Mouse (Mus musculus): Measurements from ENCODE around the gene Trub2. TPM values are rescaled to one million over a fixed set of nuclear protein-coding genes. Genes with fewer than 3 reads are reported as not detected.

The Trub2 gene
- total and polyA plus RNA-seq, 2 experiments from 2014 or later: 27.3 to 68.7 TPM

- ATAC-seq (no peak), DNase-seq (no peak)
- no peak overlapping the region for H3K27ac ChIP-seq (ENCODE audit: low read depth, low read length)
- no peak overlapping the region for H3K4me3 ChIP-seq (ENCODE audit: low read depth, low read length)
- peaks cover 23% of the 10 kb centered on the region for H3K36me3 ChIP-seq (ENCODE audit: insufficient read depth)
- H3K9ac ChIP-seq: no peak overlapping the region
- TF ChIP-seq CTCF (IDR thresholded peaks at IDR 0.05; ENCODE audit: low read depth): no peak
- H3K4me2 ChIP-seq (ENCODE audit: low read depth): no peak overlapping the region
- H3K4me1 ChIP-seq (ENCODE audit: insufficient read depth): no peaks in the 10 kb centered on the region
- H3K27me3 ChIP-seq (ENCODE audit: insufficient read depth, low read length): no peaks in the 10 kb centered on the region
- no peaks in the 10 kb centered on the region for H3K9me3 ChIP-seq (ENCODE audit: low read length)
- 93% methylated on average over 4 of the region's 4 CpGs for WGBS
Observed at GRCm38 (mm10) chr2:29773323-29773722, 15.0 kb downstream of the Trub2 start.

DNA sequence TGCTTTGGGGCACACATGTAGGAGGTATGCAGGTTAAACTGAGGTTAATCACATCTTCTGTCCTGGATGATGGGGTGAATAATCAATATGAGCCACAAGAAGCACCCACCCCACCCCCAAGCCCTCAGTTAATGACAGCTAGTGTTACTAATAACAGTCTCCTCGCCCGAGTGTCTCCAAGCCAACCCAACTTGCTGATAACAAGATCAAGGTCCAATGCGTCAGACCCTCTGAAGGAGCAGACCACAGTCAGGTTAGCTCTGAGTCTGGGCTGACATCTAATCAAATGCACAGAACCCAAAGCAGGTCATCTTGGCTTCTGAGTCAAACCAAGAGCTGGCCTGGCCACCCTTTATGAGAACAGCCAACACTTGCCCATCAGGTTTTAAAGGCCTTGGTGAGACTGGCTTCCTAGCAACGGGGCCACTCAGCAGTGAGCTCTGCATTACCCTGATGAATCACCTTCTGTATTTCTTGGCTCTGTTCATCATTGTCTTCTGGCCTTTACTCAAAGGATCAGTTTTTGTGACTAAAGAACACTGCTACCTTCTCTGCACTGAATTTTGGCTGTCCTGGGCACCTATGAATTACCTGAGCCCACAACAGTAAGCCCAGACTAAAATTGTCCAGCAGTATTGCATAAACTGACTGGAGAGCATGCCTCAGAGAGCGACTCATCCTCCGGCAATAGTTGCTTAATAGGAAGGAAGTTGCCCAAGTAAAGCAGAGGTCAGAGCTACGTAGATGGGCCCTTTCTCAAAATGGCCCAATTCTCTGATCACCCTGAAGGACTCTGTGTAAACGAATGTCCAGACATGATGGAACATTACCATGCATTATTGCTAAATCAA is 16.5 kb downstream of the Trub2 start:
- no peaks in the 10 kb centered on the region for H3K9me3 ChIP-seq (ENCODE audit: low read length)
- H3K27me3 ChIP-seq (ENCODE audit: insufficient read depth, low read length): no peaks in the 10 kb centered on the region
- no peak overlapping the region for H3K27ac ChIP-seq (ENCODE audit: low read depth, low read length)
- ATAC-seq (no peak), DNase-seq (no peak)
- H3K4me3 ChIP-seq (ENCODE audit: low read depth, low read length): no peak overlapping the region
- no peaks in the 10 kb centered on the region for H3K4me1 ChIP-seq (ENCODE audit: insufficient read depth)
- peaks cover 8% of the 10 kb centered on the region for H3K36me3 ChIP-seq (ENCODE audit: insufficient read depth)
- no peak overlapping the region for H3K4me2 ChIP-seq (ENCODE audit: low read depth)
- H3K9ac ChIP-seq: no peak overlapping the region
- TF ChIP-seq CTCF (IDR thresholded peaks at IDR 0.05; ENCODE audit: low read depth): no peak
- 88% methylated on average over 8 of the region's 8 CpGs for WGBS

DNA sequence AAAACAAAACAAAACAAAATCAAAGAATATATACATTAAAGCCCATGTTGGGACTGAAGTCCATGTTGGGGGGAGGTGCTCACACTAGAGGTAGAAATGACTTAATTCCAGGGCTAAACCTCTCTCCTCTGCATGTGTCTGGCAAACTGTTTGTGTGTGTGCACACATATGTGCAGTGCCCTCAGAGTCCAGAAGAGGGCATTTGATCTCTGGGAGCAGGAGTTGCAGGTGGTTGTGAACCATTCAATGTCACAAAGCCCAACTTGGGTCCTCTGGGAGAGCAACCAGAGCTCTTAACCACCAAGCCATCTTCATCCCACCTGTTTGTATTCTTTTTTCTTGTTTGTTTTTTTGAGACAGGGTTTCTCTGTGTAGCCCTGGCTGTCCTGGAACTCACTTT is 18.1 kb downstream of the Trub2 start:
- no peaks in the 10 kb centered on the region for H3K4me1 ChIP-seq (ENCODE audit: insufficient read depth)
- ATAC-seq (no peak), DNase-seq (no peak)
- no peak overlapping the region for H3K27ac ChIP-seq (ENCODE audit: low read depth, low read length)
- H3K9me3 ChIP-seq (ENCODE audit: low read length): no peaks in the 10 kb centered on the region
- no peaks in the 10 kb centered on the region for H3K27me3 ChIP-seq (ENCODE audit: insufficient read depth, low read length)
- no peak for TF ChIP-seq CTCF (IDR thresholded peaks at IDR 0.05; ENCODE audit: low read depth)
- H3K36me3 ChIP-seq (ENCODE audit: insufficient read depth): no peaks in the 10 kb centered on the region; the same call in 1 of the 2 replicates
- H3K4me2 ChIP-seq (ENCODE audit: low read depth): no peak overlapping the region
- H3K4me3 ChIP-seq (ENCODE audit: low read depth, low read length): no peak overlapping the region
- no peak overlapping the region for H3K9ac ChIP-seq

GRCm38 (mm10) chr2:29768901-29769300 is 19.4 kb downstream of the Trub2 start:
- Histone ChIP-seq H3K9ac (no peak overlapping the region), H3K4me3 (ENCODE audit: low read depth, low read length) (no peak overlapping the region), H3K27ac (ENCODE audit: low read depth, low read length) (no peak overlapping the region), H3K36me3 (ENCODE audit: insufficient read depth) (no peaks in the 10 kb centered on the region; the same call in 1 of the 2 replicates), H3K27me3 (ENCODE audit: insufficient read depth, low read length) (no peaks in the 10 kb centered on the region), H3K4me1 (ENCODE audit: insufficient read depth) (no peaks in the 10 kb centered on the region), H3K9me3 (ENCODE audit: low read length) (no peaks in the 10 kb centered on the region), H3K4me2 (ENCODE audit: low read depth) (no peak overlapping the region)
- 72% methylated on average over 9 of the region's 9 CpGs for WGBS
- TF ChIP-seq CTCF (IDR thresholded peaks at IDR 0.05; ENCODE audit: low read depth): no peak
- DNase-seq: no peak
- ATAC-seq: no peak

GRCm38 (mm10) chr2:29767976-29768709 is 20.2 kb downstream of the Trub2 start:
- Histone ChIP-seq H3K36me3 (ENCODE audit: insufficient read depth) (no peaks in the 10 kb centered on the region; the same call in 1 of the 2 replicates), H3K27me3 (ENCODE audit: insufficient read depth, low read length) (no peaks in the 10 kb centered on the region), H3K4me3 (ENCODE audit: low read depth, low read length) (no peak overlapping the region), H3K9me3 (ENCODE audit: low read length) (no peaks in the 10 kb centered on the region), H3K27ac (ENCODE audit: low read depth, low read length) (no peak overlapping the region), H3K4me1 (ENCODE audit: insufficient read depth) (no peaks in the 10 kb centered on the region), H3K4me2 (ENCODE audit: low read depth) (no peak overlapping the region), H3K9ac (no peak overlapping the region)
- DNase-seq (no peak), ATAC-seq (no peak)
- no peak for TF ChIP-seq CTCF (IDR thresholded peaks at IDR 0.05; ENCODE audit: low read depth)
- WGBS: 70% methylated on average over 11 of the region's 11 CpGs

- peak; percentile 85 for TF ChIP-seq CTCF (IDR thresholded peaks at IDR 0.05; ENCODE audit: low read depth)
- WGBS: 9% methylated on average over 1 of the region's 1 CpGs
- H3K4me1 ChIP-seq (ENCODE audit: insufficient read depth): no peaks in the 10 kb centered on the region
Observed at GRCm38 (mm10) chr2:29764831-29765230, 23.5 kb downstream of the Trub2 start.

DNA sequence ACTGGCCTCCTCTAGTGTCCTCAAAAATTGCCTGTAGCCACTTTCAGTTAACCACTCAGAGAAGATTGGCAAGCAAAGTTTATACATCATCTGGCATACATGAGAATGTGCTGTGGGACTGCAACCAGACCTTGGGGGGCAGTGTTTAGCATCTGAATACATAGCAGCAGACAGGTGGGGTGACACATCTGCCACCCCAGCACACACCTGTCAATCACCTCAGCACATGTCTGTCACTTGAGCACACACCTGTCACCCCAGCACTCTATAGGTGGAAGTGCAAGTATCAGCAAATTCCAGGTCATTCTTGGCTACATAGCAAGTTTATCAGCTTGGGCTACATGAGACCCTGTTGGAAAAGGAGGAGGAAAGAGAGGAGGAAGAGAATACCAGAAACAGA is 32.6 kb downstream of the Trub2 start:
- Histone ChIP-seq H3K4me3 (ENCODE audit: low read depth, low read length) (no peak overlapping the region), H3K27ac (ENCODE audit: low read depth, low read length) (no peak overlapping the region), H3K9me3 (ENCODE audit: low read length) (no peaks in the 10 kb centered on the region), H3K9ac (no peak overlapping the region), H3K36me3 (ENCODE audit: insufficient read depth) (no peaks in the 10 kb centered on the region), H3K4me1 (ENCODE audit: insufficient read depth) (no peaks in the 10 kb centered on the region), H3K27me3 (ENCODE audit: insufficient read depth, low read length) (peaks cover 9% of the 10 kb centered on the region; the same call in 1 of the 2 replicates), H3K4me2 (ENCODE audit: low read depth) (no peak overlapping the region)
- no peak for TF ChIP-seq CTCF (IDR thresholded peaks at IDR 0.05; ENCODE audit: low read depth)
- ATAC-seq (no peak), DNase-seq (no peak)

More at GRCm38 (mm10) chr2:29764831-29765230, 23.5 kb downstream of the Trub2 start:
- H3K27ac ChIP-seq (ENCODE audit: low read depth, low read length): no peak overlapping the region
- ATAC-seq (peak; percentile 59), DNase-seq (peak; percentile 60)
- H3K27me3 ChIP-seq (ENCODE audit: insufficient read depth, low read length): no peaks in the 10 kb centered on the region
- H3K9ac ChIP-seq: no peak overlapping the region
- no peak overlapping the region for H3K4me2 ChIP-seq (ENCODE audit: low read depth)
- H3K9me3 ChIP-seq (ENCODE audit: low read length): no peaks in the 10 kb centered on the region
- H3K4me3 ChIP-seq (ENCODE audit: low read depth, low read length): no peak overlapping the region
- no peaks in the 10 kb centered on the region for H3K36me3 ChIP-seq (ENCODE audit: insufficient read depth)

All from forebrain, postnatal 0 days (tissue).